Mouse (Mus musculus) midbrain, embryonic 16.5 days (tissue): ENCODE results near the gene Rpl11. TPM values are rescaled to one million over a fixed set of nuclear protein-coding genes. Genes with fewer than 3 reads are reported as not detected.
"Not testable (repeated sequence)": the region's sequence is repeated elsewhere in the genome, so short reads cannot be mapped to it uniquely, and the experiment has no call there.

Experiments
- ATAC-seq: fragments of 200-750 bp; cut with Nextera tagmentation; 2 replicates; pipeline ENCODE4 v1.8.0; 2017; ENCODE audit warnings: moderate TSS enrichment
- H3K27ac ChIP-seq: fragments of 300-500 bp; sonication (generic); 2 replicates; pipeline ENCODE4 v1.5.1; 2014; ENCODE audit warnings: mild to moderate bottlenecking, low read length, mixed read lengths
- H3K27me3 ChIP-seq: fragments of 300-500 bp; sonication (generic); 2 replicates; pipeline ENCODE4 v1.6.1; 2014; ENCODE audit warnings: low read depth, low read length, mixed read lengths; ENCODE audit not compliant: control insufficient read depth, insufficient read depth
- H3K36me3 ChIP-seq: fragments of 300-500 bp; sonication (generic); 2 replicates; pipeline ENCODE4 v1.6.1; 2014; ENCODE audit warnings: mild to moderate bottlenecking, low read length, moderate library complexity, mixed read lengths; ENCODE audit not compliant: control insufficient read depth, insufficient read depth
- H3K4me1 ChIP-seq: fragments of 300-500 bp; sonication (generic); 2 replicates; pipeline ENCODE4 v1.6.1; 2014; ENCODE audit warnings: mild to moderate bottlenecking, low read length, mixed read lengths; ENCODE audit not compliant: control insufficient read depth, insufficient read depth
- H3K4me2 ChIP-seq: fragments of 300-500 bp; sonication (generic); 2 replicates; pipeline ENCODE4 v1.6.1; 2014; ENCODE audit warnings: mild to moderate bottlenecking, low read length, mixed read lengths
- H3K4me3 ChIP-seq: fragments of 300-500 bp; sonication (generic); 2 replicates; pipeline ENCODE4 v1.5.1; 2014; ENCODE audit warnings: low read depth, mild to moderate bottlenecking, low read length, moderate library complexity, mixed read lengths
- H3K9ac ChIP-seq: fragments of 300-500 bp; sonication (generic); 2 replicates; pipeline ENCODE4 v1.6.1; 2014; ENCODE audit warnings: low read depth, low read length, mixed read lengths
- H3K9me3 ChIP-seq: fragments of 300-500 bp; sonication (generic); replicated peaks from 2 replicates; pipeline ENCODE4 v1.6.1; 2014; ENCODE audit warnings: mild to moderate bottlenecking, low read length, mixed read lengths; ENCODE audit not compliant: control insufficient read depth, poor library complexity, severe bottlenecking
- WGBS: fragments of 180-500 bp; shearing (Covaris S2); extraction: QIAGEN DNeasy Blood & Tissue Kit; methylation state at CpG from one replicate; pipeline ENCODE4 v1.1.7; 2014; 5-methylcytosine and 5-hydroxymethylcytosine counted together
- polyA plus RNA-seq: library from polyadenylated mRNA; unstranded; fragments of >200 nt; fragmentation: Nextera tagmentation; extraction: Ambion mirVana; gene quantifications from 2 replicates; pipeline ENCODE4 v1.2.1, GENCODE M21; 2015

The Rpl11 gene
- polyA plus RNA-seq, 1 experiment from 2014 or later = 245 TPM

GRCm38 (mm10) chr4:136076776-136077538 is 23.7 kb upstream of the Rpl11 start:
- H3K9ac ChIP-seq = no peak overlapping the region
- no peak for ATAC-seq
- H3K4me1 ChIP-seq = peaks cover 6% of the 10 kb centered on the region
- H3K4me3 ChIP-seq = no peak overlapping the region
- H3K9me3 ChIP-seq = no peaks in the 10 kb centered on the region
- peaks cover 15% of the 10 kb centered on the region for H3K27me3 ChIP-seq
- no peak overlapping the region for H3K4me2 ChIP-seq
- no peak overlapping the region for H3K27ac ChIP-seq
- WGBS = 71% methylated on average over 14 of the region's 15 CpGs
- no peaks in the 10 kb centered on the region for H3K36me3 ChIP-seq

- H3K9me3 ChIP-seq = no peaks in the 10 kb centered on the region
- H3K36me3 ChIP-seq = no peaks in the 10 kb centered on the region
- no peaks in the 10 kb centered on the region for H3K27me3 ChIP-seq
- no peak overlapping the region for H3K4me3 ChIP-seq
- H3K27ac ChIP-seq = no peak overlapping the region
- H3K9ac ChIP-seq = no peak overlapping the region
- peak overlapping the region; percentile 31 for H3K4me2 ChIP-seq
- peaks cover 3% of the 10 kb centered on the region for H3K4me1 ChIP-seq
- WGBS = 2% methylated on average over 15 of the region's 15 CpGs
- ATAC-seq = peak; percentile 14; the same call in 1 of the 2 replicates
Measured at GRCm38 (mm10) chr4:136071178-136071714, 18.0 kb upstream of the Rpl11 start.

DNA sequence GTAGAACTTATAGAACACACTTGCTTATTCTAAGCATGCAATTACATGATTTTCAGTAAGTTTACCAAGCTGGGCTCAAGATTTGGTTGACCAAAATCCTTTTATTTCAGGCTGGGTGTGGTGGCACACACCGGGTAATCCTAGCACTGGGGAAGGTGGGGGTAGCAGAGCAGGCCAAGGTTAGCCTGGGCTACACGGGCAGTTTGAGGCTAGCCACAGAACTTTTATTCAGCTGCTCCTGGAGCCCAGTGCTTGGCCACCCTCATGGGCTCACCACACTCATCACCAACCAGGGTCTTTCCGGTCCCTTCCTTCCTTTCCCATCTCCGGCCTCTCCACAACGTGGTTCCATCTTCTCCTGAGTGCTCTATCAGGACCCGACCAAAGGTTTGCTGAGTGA is 17.4 kb upstream of the Rpl11 start:
- no peak for ATAC-seq
- Histone ChIP-seq H3K27ac (no peak overlapping the region), H3K36me3 (no peaks in the 10 kb centered on the region), H3K4me1 (peaks cover 3% of the 10 kb centered on the region), H3K9me3 (no peaks in the 10 kb centered on the region), H3K4me3 (no peak overlapping the region), H3K27me3 (no peaks in the 10 kb centered on the region), H3K9ac (no peak overlapping the region), H3K4me2 (no peak overlapping the region)
- WGBS = 61% methylated on average over 6 of the region's 6 CpGs

DNA sequence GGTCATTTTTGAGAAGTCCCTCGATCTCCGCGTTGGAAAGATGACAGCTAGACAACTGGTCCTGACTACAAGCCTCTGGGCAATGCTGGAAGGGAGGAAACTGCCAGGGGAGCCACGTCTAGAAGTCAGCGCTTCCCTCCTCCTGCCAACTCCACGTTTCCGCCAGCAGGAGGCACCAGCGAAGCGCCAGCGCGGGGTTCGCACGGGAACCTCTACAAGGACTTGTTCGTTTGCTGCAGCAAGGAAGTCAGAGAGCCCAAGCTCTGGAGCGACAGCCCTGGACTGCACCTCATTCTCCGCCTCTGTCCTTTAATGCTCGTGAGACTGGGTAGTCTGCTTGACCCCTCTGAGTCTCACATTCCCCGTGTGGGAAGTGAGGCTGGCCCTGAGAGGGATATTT is 16.7 kb upstream of the Rpl11 start:
- Histone ChIP-seq H3K9me3 (no peaks in the 10 kb centered on the region), H3K27ac (no peak overlapping the region), H3K9ac (peak overlapping the region; percentile 17; the same call in 1 of the 2 replicates), H3K4me1 (peaks cover 3% of the 10 kb centered on the region), H3K4me3 (no peak overlapping the region), H3K36me3 (no peaks in the 10 kb centered on the region), H3K27me3 (no peaks in the 10 kb centered on the region), H3K4me2 (no peak overlapping the region)
- 4% methylated on average over 18 of the region's 18 CpGs for WGBS
- ATAC-seq = no peak

DNA sequence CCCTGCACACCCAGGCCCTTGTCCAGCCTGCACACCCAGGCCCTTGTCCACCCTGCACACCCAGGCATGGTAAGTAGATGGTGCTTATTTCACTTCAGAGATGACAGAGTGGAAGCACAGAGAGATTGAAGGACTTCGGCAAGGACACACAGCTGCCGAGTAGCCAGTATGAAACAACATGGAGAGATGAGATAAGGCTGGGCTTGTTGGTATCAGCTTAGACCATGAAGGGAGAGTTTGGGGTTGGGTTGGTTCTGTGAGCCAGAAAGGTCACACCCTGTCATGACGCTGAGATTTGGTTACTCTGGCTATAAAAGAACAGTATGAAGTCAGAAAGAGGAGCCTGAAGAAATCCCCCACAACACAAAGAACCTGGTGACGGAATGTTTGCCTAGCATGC is 16.1 kb upstream of the Rpl11 start:
- Histone ChIP-seq H3K4me1 (peaks cover 3% of the 10 kb centered on the region), H3K9me3 (no peaks in the 10 kb centered on the region), H3K4me3 (no peak overlapping the region), H3K27me3 (no peaks in the 10 kb centered on the region), H3K9ac (no peak overlapping the region), H3K27ac (no peak overlapping the region), H3K4me2 (no peak overlapping the region), H3K36me3 (no peaks in the 10 kb centered on the region)
- WGBS = 69% methylated on average over 4 of the region's 4 CpGs
- no peak for ATAC-seq

DNA sequence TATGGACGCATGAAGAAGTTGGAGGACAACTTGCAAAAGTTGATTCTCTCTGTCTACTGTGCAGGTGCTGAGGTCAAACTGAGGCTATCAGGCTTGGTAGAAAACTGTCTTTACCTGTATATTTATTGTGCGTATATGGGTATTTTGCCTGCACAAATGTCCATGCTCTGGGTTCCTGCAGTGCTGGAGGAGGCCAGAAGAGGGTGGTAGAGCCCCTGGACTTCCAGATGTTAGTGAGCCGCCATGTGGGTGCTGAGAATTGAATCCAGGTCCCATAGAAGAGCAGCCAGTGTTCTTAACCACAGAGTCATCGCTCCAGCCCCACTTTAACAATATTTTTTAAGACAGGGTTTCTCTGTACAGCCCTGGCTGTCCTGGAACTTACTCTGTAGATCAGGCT is 9.9 kb upstream of the Rpl11 start:
- Histone ChIP-seq H3K4me3 (no peak overlapping the region), H3K27ac (no peak overlapping the region), H3K9me3 (no peaks in the 10 kb centered on the region), H3K9ac (no peak overlapping the region), H3K4me2 (no peak overlapping the region), H3K27me3 (no peaks in the 10 kb centered on the region), H3K4me1 (no peaks in the 10 kb centered on the region), H3K36me3 (no peaks in the 10 kb centered on the region)
- 95% methylated on average over 4 of the region's 4 CpGs for WGBS
- ATAC-seq = no peak

DNA sequence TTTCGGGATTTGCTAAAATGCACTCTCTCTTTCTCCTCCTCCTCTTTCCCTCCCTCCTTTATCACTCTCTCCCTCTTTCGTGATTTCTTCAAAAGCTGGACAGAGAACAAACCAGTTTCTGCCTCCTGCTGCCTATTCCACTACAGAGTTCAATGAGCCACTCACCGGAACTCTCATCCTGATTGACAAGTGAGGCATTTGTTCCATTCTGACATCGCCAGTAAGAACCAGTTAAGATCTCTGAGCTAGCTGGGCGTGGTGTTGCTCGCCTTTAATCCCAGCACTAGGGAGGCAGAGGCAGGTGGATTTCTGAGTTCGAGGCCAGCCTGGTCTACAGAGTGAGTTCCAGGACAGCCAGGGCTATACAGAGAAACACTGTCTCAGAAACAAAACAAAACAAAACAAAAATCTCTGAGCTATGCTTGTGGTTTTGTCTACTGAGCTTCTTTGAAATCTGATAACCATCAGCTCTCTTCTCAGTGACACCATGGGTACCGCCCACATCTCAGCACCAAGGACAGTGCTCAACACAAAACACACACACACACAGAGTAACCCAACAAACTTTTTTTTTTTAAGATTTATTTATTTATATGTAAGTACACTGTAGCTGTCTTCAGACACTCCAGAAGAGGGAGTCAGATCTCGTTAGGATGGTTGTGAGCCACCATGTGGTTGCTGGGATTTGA is 6.7 kb upstream of the Rpl11 start:
- not testable (repeated sequence) for H3K4me2 ChIP-seq, H3K4me3 ChIP-seq, H3K9me3 ChIP-seq, H3K27ac ChIP-seq, H3K36me3 ChIP-seq, ATAC-seq, H3K27me3 ChIP-seq, H3K9ac ChIP-seq, H3K4me1 ChIP-seq
- WGBS = 56% methylated on average over 9 of the region's 9 CpGs

DNA sequence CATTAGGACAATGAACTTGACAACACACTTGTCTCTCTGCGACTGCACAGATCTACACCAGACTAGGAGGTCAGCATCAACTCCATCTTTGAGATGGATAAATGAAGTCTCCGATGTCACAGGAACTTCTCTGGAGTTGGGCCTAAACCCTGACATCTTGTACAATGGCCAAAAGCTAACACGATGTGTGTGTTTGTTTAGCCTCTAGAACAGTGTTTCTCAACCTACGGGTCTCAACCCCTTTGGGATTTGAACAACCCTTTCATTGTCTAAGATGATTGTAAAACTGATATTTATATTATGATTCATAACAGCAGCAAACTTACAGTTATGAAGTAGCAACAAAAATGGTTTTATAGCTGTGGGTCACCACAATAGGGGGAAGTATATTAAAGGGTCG is 4.7 kb upstream of the Rpl11 start:
- Histone ChIP-seq H3K4me2 (no peak overlapping the region), H3K36me3 (no peaks in the 10 kb centered on the region), H3K9me3 (no peaks in the 10 kb centered on the region), H3K4me1 (no peaks in the 10 kb centered on the region), H3K4me3 (no peak overlapping the region), H3K27ac (no peak overlapping the region), H3K27me3 (no peaks in the 10 kb centered on the region), H3K9ac (no peak overlapping the region)
- 93% methylated on average over 5 of the region's 5 CpGs for WGBS
- no peak for ATAC-seq

GRCm38 (mm10) chr4:136056030-136056429 is 2.8 kb upstream of the Rpl11 start:
- Histone ChIP-seq H3K27ac (no peak overlapping the region), H3K9ac (no peak overlapping the region), H3K4me3 (no peak overlapping the region), H3K4me2 (no peak overlapping the region), H3K9me3 (no peaks in the 10 kb centered on the region), H3K27me3 (no peaks in the 10 kb centered on the region), H3K36me3 (no peaks in the 10 kb centered on the region), H3K4me1 (peaks cover 12% of the 10 kb centered on the region)
- no peak for ATAC-seq
- WGBS = 31% methylated on average over 1 of the region's 1 CpGs
